In the genomic region with DNA sequence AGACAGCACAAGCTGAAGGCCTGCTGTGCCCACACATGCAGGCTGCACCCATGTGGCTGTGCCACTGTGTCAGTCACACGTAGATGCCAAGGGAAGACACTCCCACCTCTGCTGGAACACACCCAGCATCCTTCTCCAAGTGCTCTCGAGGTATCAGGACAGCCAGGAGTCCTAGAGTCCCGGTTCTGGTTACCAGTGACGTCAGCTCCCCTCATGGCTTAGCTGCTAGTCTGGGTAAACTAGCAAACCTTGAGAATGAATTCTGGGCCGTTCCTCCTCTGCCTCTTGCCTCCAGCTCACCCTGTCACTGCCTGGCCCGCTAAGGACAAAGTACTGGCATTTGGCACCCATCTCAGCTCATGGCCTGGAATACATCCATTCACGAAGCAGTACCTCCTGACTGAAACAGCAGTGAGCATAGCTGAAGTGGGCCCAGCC, we compare ENCODE assay signal across 9 mouse cellular contexts.
DNase-seq lines count a peak whose midpoint lies in the region; ATAC-seq lines count a peak whose summit lies in the region.
"Had no signal": no experiment of that assay in that cellular context is flagged by ENCODE, and none has a peak within 500 bp of the region (broad histone marks: within the 10 kb centered on the region; RNA-seq: fewer than 3 reads in every experiment).

No protein-coding gene starts in this region.

- no peak for DNase-seq in frontal cortex, postnatal 14 days (ENCODE audit: low spot score in 2 of 2)
- peak; percentile 15 for DNase-seq in lung, postnatal 10 days
- DNase-seq in lung, postnatal 14 days, result no peak
- DNase-seq in gastrocnemius, postnatal 14 days, result peak; percentile 32
- DNase-seq in skeletal muscle tissue, adult 2 months (ENCODE audit: low read depth, low spot score), result peak; percentile 55
- no peak for DNase-seq in adrenal gland, adult 2 months
- DNase-seq in lung, postnatal 4 days, result no peak

- ATAC-seq in frontal cortex, adult (ENCODE audit: low TSS enrichment), result peak; percentile 64
- ATAC-seq: midbrain, embryonic 13.5 days had no signal

- intact Hi-C loops in gastrocnemius, postnatal 14 days (cut with DNase I; ENCODE audit: low total_unique reads), result loop anchor here (10.0 kb wide), 1 partner anchor 109 kb away; no protein-coding TSS in a partner anchor

Comparison
In these comparisons a context has a peak if more than half of its experiments do, and no peak if none do; other contexts are left out.
1. DNase-seq: peak in lung, postnatal 10 days (single experiment), gastrocnemius, postnatal 14 days (single experiment) and skeletal muscle tissue, adult 2 months (single experiment); none in frontal cortex, postnatal 14 days (0 of 2), lung, postnatal 14 days (single experiment), adrenal gland, adult 2 months (single experiment) and lung, postnatal 4 days (0 of 2).